Mouse (Mus musculus): ENCODE results near the gene Spdya. TPM values are rescaled to one million over a fixed set of nuclear protein-coding genes. Genes with fewer than 3 reads are reported as not detected.
A peak's percentile ranks its signal among the peaks of the same experiment; 100 is the strongest.
"Not testable (repeated sequence)": the region's sequence is repeated elsewhere in the genome, so short reads cannot be mapped to it uniquely, and the experiment has no call there.

The Spdya gene
- 0.96 and 0.97 TPM in 2 replicates for polyA plus RNA-seq (2014; fragmentation: Nextera tagmentation; extraction: Ambion mirVana)

GRCm38 (mm10) chr17:71551757-71552451 lies at the start of gene Spdya:
Gene Spdya, plus strand, starts transcription at chr17:71552061.
- peak within 1 kb of the TSS; percentile 65 for H3K4me3 ChIP-seq (ENCODE audit: low read depth, low read length)
- peak within 1 kb of the TSS; percentile 94 for H3K4me2 ChIP-seq (ENCODE audit: low read depth, severe bottlenecking)
- under 1% methylated on average over 61 of the region's 78 CpGs for WGBS
- peaks cover 7% of the 10 kb centered on the region; the same call in 1 of the 2 replicates for H3K27me3 ChIP-seq (ENCODE audit: control insufficient read depth, insufficient read depth, low read length)
- peak within 1 kb of the TSS; percentile 70 for H3K9ac ChIP-seq (ENCODE audit: low read length)
- no peaks in the 10 kb centered on the region for H3K4me1 ChIP-seq (ENCODE audit: control insufficient read depth, insufficient read depth, low read length)
- DNase-seq (ENCODE audit: low spot score) (peak; percentile 88), ATAC-seq (ENCODE audit: insufficient number of reproducible peaks, low FRiP score, low TSS enrichment, low read depth) (peak; percentile 93)
- H3K9me3 ChIP-seq (ENCODE audit: control insufficient read depth, low read length): no peaks in the 10 kb centered on the region
- no peaks in the 10 kb centered on the region for H3K36me3 ChIP-seq (ENCODE audit: control insufficient read depth, insufficient read depth, low read length)
- 0 out of 2 replicates have a peak within 1 kb of the TSS, but pooled peaks have one; percentile 21 for H3K27ac ChIP-seq (replicated peaks; ENCODE audit: low read depth, low read length)

DNA sequence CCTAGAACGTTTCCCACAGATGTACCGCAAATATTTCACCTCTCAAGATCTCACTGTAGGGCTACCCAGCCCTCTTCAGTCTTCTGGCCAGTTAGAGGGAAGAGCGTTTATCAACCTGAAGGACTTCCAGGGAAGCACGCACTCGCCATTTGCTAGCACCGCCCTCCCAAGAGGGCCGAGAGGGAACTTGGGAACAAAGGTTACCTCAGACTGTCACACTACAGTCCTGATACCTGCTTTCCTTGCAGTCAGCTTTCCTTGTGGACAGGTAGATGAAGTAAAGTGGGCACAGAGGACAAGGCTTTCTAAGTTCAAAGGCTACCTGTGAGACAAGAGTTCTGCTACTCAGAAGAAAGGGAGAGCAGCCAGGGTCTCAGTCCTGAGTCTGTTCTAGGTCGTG lies 45.0 kb upstream of the Spdya start:
- ATAC-seq (ENCODE audit: insufficient number of reproducible peaks, low FRiP score, low TSS enrichment, low read depth) (no peak), DNase-seq (ENCODE audit: low spot score) (no peak)
- Histone ChIP-seq H3K4me3 (ENCODE audit: low read depth, low read length) (no peak overlapping the region), H3K27me3 (ENCODE audit: control insufficient read depth, insufficient read depth, low read length) (no peaks in the 10 kb centered on the region), H3K4me2 (ENCODE audit: low read depth, severe bottlenecking) (no peak overlapping the region), H3K4me1 (ENCODE audit: control insufficient read depth, insufficient read depth, low read length) (no peaks in the 10 kb centered on the region), H3K36me3 (ENCODE audit: control insufficient read depth, insufficient read depth, low read length) (peaks cover 20% of the 10 kb centered on the region; the same call in 1 of the 2 replicates), H3K27ac (replicated peaks; ENCODE audit: low read depth, low read length) (no peak overlapping the region), H3K9ac (ENCODE audit: low read length) (no peak overlapping the region), H3K9me3 (ENCODE audit: control insufficient read depth, low read length) (no peaks in the 10 kb centered on the region)
- WGBS: 89% methylated on average over 8 of the region's 8 CpGs

DNA sequence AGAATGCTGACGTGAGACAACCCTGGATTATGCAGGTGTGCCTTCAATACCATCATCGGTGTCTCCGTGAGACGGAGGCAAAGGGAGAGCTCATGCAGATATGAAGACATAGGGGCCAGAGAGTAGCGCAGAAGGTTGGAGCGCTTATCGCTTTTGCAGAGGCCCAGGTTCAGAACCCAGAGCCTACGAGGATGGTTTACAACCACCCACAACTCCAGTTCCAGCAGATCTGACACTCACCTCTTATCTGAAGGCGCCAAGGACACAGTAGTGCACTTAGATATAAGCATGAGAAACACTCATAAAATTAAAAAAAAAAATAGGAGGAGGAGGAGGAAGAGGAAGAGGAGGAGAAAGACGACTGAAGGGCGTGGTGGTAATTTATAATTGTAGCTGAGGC lies 41.6 kb upstream of the Spdya start:
- H3K27ac ChIP-seq (replicated peaks; ENCODE audit: low read depth, low read length): no peak overlapping the region
- H3K4me3 ChIP-seq (ENCODE audit: low read depth, low read length): no peak overlapping the region
- H3K9ac ChIP-seq (ENCODE audit: low read length): no peak overlapping the region
- H3K36me3 ChIP-seq (ENCODE audit: control insufficient read depth, insufficient read depth, low read length): peaks cover 17% of the 10 kb centered on the region; the same call in 1 of the 2 replicates
- no peak overlapping the region for H3K4me2 ChIP-seq (ENCODE audit: low read depth, severe bottlenecking)
- 95% methylated on average over 11 of the region's 11 CpGs for WGBS
- no peaks in the 10 kb centered on the region for H3K27me3 ChIP-seq (ENCODE audit: control insufficient read depth, insufficient read depth, low read length)
- no peaks in the 10 kb centered on the region for H3K9me3 ChIP-seq (ENCODE audit: control insufficient read depth, low read length)
- H3K4me1 ChIP-seq (ENCODE audit: control insufficient read depth, insufficient read depth, low read length): no peaks in the 10 kb centered on the region
- DNase-seq (ENCODE audit: low spot score) (no peak), ATAC-seq (ENCODE audit: insufficient number of reproducible peaks, low FRiP score, low TSS enrichment, low read depth) (no peak)

DNA sequence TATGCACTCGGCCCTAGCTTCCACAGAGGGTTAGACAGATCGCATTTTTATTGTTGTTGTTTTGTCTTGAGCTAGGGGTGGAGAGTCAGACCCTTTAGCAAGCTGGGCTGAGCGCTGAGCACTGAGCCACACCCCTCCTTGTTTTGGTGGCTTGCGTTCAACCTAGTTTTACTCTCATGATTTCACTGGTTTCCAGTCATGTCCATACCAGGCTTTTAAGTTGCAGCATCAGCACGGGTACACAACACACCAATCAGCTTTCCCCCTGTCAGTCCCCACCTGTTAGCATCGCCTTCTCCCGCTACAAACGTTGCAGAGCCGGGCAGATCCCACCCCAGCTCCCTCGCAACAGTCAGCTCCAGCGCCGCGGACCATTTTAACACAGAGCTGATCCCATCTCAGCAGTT lies 25.6 kb upstream of the Spdya start:
- H3K9ac ChIP-seq (ENCODE audit: low read length): peak overlapping the region; percentile 81
- peak overlapping the region; percentile 84 for H3K4me2 ChIP-seq (ENCODE audit: low read depth, severe bottlenecking)
- H3K27me3 ChIP-seq (ENCODE audit: control insufficient read depth, insufficient read depth, low read length): no peaks in the 10 kb centered on the region
- under 1% methylated on average over 13 of the region's 13 CpGs for WGBS
- H3K4me3 ChIP-seq (ENCODE audit: low read depth, low read length): peak overlapping the region; percentile 74
- peak; percentile 70 for ATAC-seq (ENCODE audit: insufficient number of reproducible peaks, low FRiP score, low TSS enrichment, low read depth)
- H3K27ac ChIP-seq (replicated peaks; ENCODE audit: low read depth, low read length): peak overlapping the region; percentile 97
- no peaks in the 10 kb centered on the region for H3K36me3 ChIP-seq (ENCODE audit: control insufficient read depth, insufficient read depth, low read length)
- no peaks in the 10 kb centered on the region for H3K9me3 ChIP-seq (ENCODE audit: control insufficient read depth, low read length)
- DNase-seq (ENCODE audit: low spot score): no peak
- H3K4me1 ChIP-seq (ENCODE audit: control insufficient read depth, insufficient read depth, low read length): 0 out of 2 replicates have a peak, but pooled peaks cover 6% of the 10 kb centered on the region

- no peaks in the 10 kb centered on the region for H3K9me3 ChIP-seq (ENCODE audit: control insufficient read depth, low read length)
- H3K27me3 ChIP-seq (ENCODE audit: control insufficient read depth, insufficient read depth, low read length): no peaks in the 10 kb centered on the region
- H3K9ac ChIP-seq (ENCODE audit: low read length): peak within 1 kb of the TSS; percentile 81
- DNase-seq (ENCODE audit: low spot score): peak; percentile 93
- peak; percentile 96 for ATAC-seq (ENCODE audit: insufficient number of reproducible peaks, low FRiP score, low TSS enrichment, low read depth)
- H3K4me1 ChIP-seq (ENCODE audit: control insufficient read depth, insufficient read depth, low read length): 0 out of 2 replicates have a peak, but pooled peaks cover 6% of the 10 kb centered on the region
- under 1% methylated on average over 66 of the region's 66 CpGs for WGBS
- peak within 1 kb of the TSS; percentile 74 for H3K4me3 ChIP-seq (ENCODE audit: low read depth, low read length)
- peak within 1 kb of the TSS; percentile 97 for H3K27ac ChIP-seq (replicated peaks; ENCODE audit: low read depth, low read length)
- no peaks in the 10 kb centered on the region for H3K36me3 ChIP-seq (ENCODE audit: control insufficient read depth, insufficient read depth, low read length)
- H3K4me2 ChIP-seq (ENCODE audit: low read depth, severe bottlenecking): peak within 1 kb of the TSS; percentile 84
Measured at GRCm38 (mm10) chr17:71526711-71527564, 24.9 kb upstream of the Spdya start, which contains the start of gene Ndc80. Gene Ndc80, minus strand, starts transcription at chr17:71526857.

DNA sequence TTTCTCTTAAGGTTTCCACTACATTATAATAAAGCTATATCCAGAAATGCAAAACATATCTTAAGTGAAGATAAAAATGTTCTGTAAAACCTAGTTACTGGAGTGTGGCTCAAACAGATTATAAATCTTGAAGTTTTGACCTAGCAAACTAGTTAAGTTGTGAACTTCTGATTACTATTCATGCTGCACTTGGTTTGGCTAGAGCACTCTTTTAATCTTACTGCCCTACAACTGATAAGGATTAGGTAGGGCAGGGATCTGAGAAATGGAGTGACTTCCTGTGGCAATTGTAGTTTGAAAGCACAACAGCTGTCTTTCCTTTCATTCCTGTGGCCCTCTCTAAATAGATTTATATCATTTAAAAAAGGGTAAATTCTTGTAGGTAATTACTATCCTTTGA lies 23.8 kb upstream of the Spdya start:
- Histone ChIP-seq H3K27me3 (ENCODE audit: control insufficient read depth, insufficient read depth, low read length) (no peaks in the 10 kb centered on the region), H3K9me3 (ENCODE audit: control insufficient read depth, low read length) (no peaks in the 10 kb centered on the region), H3K9ac (ENCODE audit: low read length) (no peak overlapping the region), H3K36me3 (ENCODE audit: control insufficient read depth, insufficient read depth, low read length) (no peaks in the 10 kb centered on the region), H3K4me1 (ENCODE audit: control insufficient read depth, insufficient read depth, low read length) (0 out of 2 replicates have a peak, but pooled peaks cover 6% of the 10 kb centered on the region), H3K4me3 (ENCODE audit: low read depth, low read length) (no peak overlapping the region), H3K27ac (replicated peaks; ENCODE audit: low read depth, low read length) (no peak overlapping the region), H3K4me2 (ENCODE audit: low read depth, severe bottlenecking) (no peak overlapping the region)
- DNase-seq (ENCODE audit: low spot score) (no peak), ATAC-seq (ENCODE audit: insufficient number of reproducible peaks, low FRiP score, low TSS enrichment, low read depth) (no peak)

DNA sequence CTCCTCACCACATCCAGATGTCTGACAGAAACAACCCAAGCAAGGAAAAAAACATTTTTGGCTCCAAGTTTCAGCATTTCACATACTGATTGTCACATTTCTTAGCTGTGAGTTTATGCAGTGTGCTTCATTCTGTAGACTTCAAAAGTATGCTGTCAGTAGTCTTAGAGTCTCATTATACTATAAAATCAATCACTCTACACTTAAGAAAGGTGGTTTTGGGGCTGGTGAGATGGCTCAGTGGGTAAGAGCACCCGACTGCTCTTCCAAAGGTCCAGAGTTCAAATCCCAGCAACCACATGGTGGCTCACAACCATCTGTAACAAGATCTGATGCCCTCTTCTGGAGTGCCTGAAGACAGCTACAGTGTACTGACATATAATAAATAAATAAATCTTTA lies 16.3 kb upstream of the Spdya start:
- 79% methylated on average over 1 of the region's 1 CpGs for WGBS
- not testable (repeated sequence) for H3K9ac ChIP-seq (ENCODE audit: low read length); H3K27me3 ChIP-seq (ENCODE audit: control insufficient read depth, insufficient read depth, low read length); H3K4me3 ChIP-seq (ENCODE audit: low read depth, low read length); H3K4me2 ChIP-seq (ENCODE audit: low read depth, severe bottlenecking); H3K27ac ChIP-seq (replicated peaks; ENCODE audit: low read depth, low read length); H3K36me3 ChIP-seq (ENCODE audit: control insufficient read depth, insufficient read depth, low read length); H3K4me1 ChIP-seq (ENCODE audit: control insufficient read depth, insufficient read depth, low read length); H3K9me3 ChIP-seq (ENCODE audit: control insufficient read depth, low read length); ATAC-seq (ENCODE audit: insufficient number of reproducible peaks, low FRiP score, low TSS enrichment, low read depth); DNase-seq (ENCODE audit: low spot score)

DNA sequence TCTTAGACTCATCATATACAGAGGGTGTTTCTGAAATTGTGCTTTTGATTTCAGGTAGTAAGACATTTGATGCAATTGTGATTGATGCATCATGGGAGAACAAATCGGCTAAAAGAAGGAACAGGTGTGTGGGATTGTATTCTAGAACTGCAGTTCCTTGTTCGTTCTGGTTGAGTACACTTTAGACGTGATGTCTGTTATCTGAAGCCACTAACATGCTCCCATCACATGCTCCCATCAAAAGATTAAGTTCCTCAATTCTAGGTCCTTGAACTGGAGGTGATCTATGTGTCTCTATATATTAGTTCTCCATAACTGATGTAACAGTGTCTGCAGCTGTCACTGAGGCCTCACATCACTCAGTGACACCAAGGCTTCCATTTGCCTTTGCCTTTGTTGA lies 14.7 kb upstream of the Spdya start:
- no peaks in the 10 kb centered on the region for H3K36me3 ChIP-seq (ENCODE audit: control insufficient read depth, insufficient read depth, low read length)
- no peak overlapping the region for H3K9ac ChIP-seq (ENCODE audit: low read length)
- H3K4me2 ChIP-seq (ENCODE audit: low read depth, severe bottlenecking): no peak overlapping the region
- no peak overlapping the region for H3K4me3 ChIP-seq (ENCODE audit: low read depth, low read length)
- 85% methylated on average over 3 of the region's 3 CpGs for WGBS
- no peak for ATAC-seq (ENCODE audit: insufficient number of reproducible peaks, low FRiP score, low TSS enrichment, low read depth)
- no peaks in the 10 kb centered on the region for H3K27me3 ChIP-seq (ENCODE audit: control insufficient read depth, insufficient read depth, low read length)
- no peak for DNase-seq (ENCODE audit: low spot score)
- no peaks in the 10 kb centered on the region for H3K4me1 ChIP-seq (ENCODE audit: control insufficient read depth, insufficient read depth, low read length)
- no peak overlapping the region for H3K27ac ChIP-seq (replicated peaks; ENCODE audit: low read depth, low read length)
- no peaks in the 10 kb centered on the region for H3K9me3 ChIP-seq (ENCODE audit: control insufficient read depth, low read length)

Data from limb, embryonic 11.5 days (tissue).